Mouse (Mus musculus): ENCODE measurements at regions not wholly inside any gene's neighbourhood (a gene's known extent, or its start where the extent isn't known, plus 50 kb on each side); places are given as distances from the start of the nearest gene placed in this dataset.
A peak's percentile ranks its signal among the peaks of the same experiment; 100 is the strongest.

DNA sequence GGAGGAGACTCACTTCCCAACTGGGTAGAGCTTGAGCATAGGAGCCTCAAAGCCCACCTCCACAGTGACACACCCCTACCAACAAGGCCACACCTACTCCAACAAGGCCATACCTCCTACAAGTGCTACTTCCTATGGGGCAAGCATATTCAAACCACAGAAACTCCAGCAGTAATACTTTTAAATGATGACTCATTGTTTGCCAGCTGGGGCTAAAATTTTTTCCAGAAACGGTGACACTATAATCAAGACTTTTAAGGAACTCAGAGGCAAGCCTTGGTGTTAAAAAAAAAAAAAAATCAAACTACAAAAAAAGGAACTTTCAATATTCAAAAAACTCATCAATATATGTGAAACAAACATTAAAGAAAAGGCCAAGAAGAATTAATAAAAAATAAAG is 248.4 kb upstream of the Prep start:
- no peak overlapping the region for H3K4me3 ChIP-seq (ENCODE audit: control insufficient read depth in 1 of 2, insufficient read depth in 1 of 2, low read depth in 2 of 2, low read length in 2 of 2)
- H3K27ac ChIP-seq (ENCODE audit: control insufficient read depth, low read depth, low read length): no peak overlapping the region
- no peaks in the 10 kb centered on the region for H3K4me1 ChIP-seq (ENCODE audit: control insufficient read depth in 1 of 2, insufficient read depth in 2 of 2, low read length in 2 of 2)
- TF ChIP-seq ZNF384 (IDR thresholded peaks at IDR 0.05; ENCODE audit: low read depth, low read length): peak; percentile 33; the same call in 1 of the 2 replicates
- no peak for TF ChIP-seq KAT2A (conservative IDR thresholded peaks at IDR 0.05; ENCODE audit: low read depth, low read length)
- H3K36me3 ChIP-seq (ENCODE audit: control insufficient read depth in 1 of 2, insufficient read depth in 2 of 2, low read length in 2 of 2): no peaks in the 10 kb centered on the region
- DNase-seq (ENCODE audit: low read depth, low spot score): peak; percentile 37
- no peaks in the 10 kb centered on the region for H3K79me2 ChIP-seq (ENCODE audit: control insufficient read depth, insufficient read depth, low read length, poor library complexity)
- H3K27me3 ChIP-seq (ENCODE audit: control insufficient read depth in 1 of 2, insufficient read depth in 2 of 2, low read length in 2 of 2): peaks cover 0 to 4% of the 10 kb centered on the region in 2 experiments; a peak in 2 of 4 replicates
- no peaks in the 10 kb centered on the region for H3K9me3 ChIP-seq (replicated peaks; ENCODE audit: insufficient read depth, low read length)
- no peak overlapping the region for H3K9ac ChIP-seq (ENCODE audit: control insufficient read depth, low read depth, low read length, poor library complexity, severe bottlenecking)

DNA sequence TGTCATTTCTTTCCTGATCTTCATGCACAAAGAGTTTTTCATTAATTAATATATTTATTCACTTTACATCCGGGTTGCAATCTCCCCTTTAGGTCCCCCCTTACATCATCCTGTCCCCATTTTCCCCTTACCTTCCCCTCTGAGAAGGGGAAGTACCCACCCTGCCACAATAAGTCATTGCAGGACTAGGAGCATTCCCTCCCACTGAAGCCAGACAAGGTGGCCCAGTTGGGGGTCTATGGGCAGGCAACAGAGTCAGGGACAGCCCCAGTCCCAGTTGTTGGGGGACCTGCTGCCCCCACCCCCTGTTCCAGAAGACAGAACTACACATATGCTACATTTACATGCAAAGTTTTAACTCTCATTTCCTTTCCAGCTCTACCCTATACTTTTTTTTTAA is 267.9 kb upstream of the Prdm1 start:
- H3K9ac ChIP-seq (ENCODE audit: control insufficient read depth, low read depth, low read length, poor library complexity, severe bottlenecking): no peak overlapping the region
- no peak overlapping the region for H3K27ac ChIP-seq (ENCODE audit: control insufficient read depth, low read depth, low read length)
- TF ChIP-seq ZC3H11A (IDR thresholded peaks at IDR 0.05; ENCODE audit: low read depth, low read length) (no peak), CTCF (IDR thresholded peaks at IDR 0.05 in 2 of 3, conservative IDR thresholded peaks at IDR 0.05 in 1 of 3; ENCODE audit: control insufficient read depth in 1 of 3, insufficient read depth in 1 of 3, low read depth in 2 of 3, low read length in 3 of 3, poor library complexity in 1 of 3, severe bottlenecking in 1 of 3) (no peak), GABPA (IDR thresholded peaks at IDR 0.05; ENCODE audit: low read depth, low read length) (no peak), ELF1 (IDR thresholded peaks at IDR 0.05; ENCODE audit: low read depth, low read length) (no peak), CHD2 (IDR thresholded peaks at IDR 0.05; ENCODE audit: low read length) (no peak), E2F4 (IDR thresholded peaks at IDR 0.05; ENCODE audit: borderline replicate concordance, low read depth, low read length) (no peak), EP300 (IDR thresholded peaks at IDR 0.05; ENCODE audit: low read depth in 1 of 2, low read length in 2 of 2) (no peak), UBTF (IDR thresholded peaks at IDR 0.05; ENCODE audit: borderline replicate concordance, insufficient read depth, low read depth, low read length) (no peak), MYB (IDR thresholded peaks at IDR 0.05; ENCODE audit: low read depth, low read length) (no peak), POLR2AphosphoS2 (IDR thresholded peaks at IDR 0.05; ENCODE audit: low read length) (no peak), USF1 (IDR thresholded peaks at IDR 0.05; ENCODE audit: low read depth, low read length) (no peak), MEF2A (IDR thresholded peaks at IDR 0.05; ENCODE audit: extremely low read depth, insufficient replicate concordance, low read depth, low read length, poor library complexity, severe bottlenecking) (no peak), NRF1 (IDR thresholded peaks at IDR 0.05; ENCODE audit: insufficient read depth, low read depth, low read length, poor library complexity, severe bottlenecking) (no peak), JUND (IDR thresholded peaks at IDR 0.05; ENCODE audit: low read depth, low read length) (no peak), RCOR1 (IDR thresholded peaks at IDR 0.05; ENCODE audit: low read depth, low read length) (no peak)
- H3K4me3 ChIP-seq (ENCODE audit: control insufficient read depth in 1 of 2, insufficient read depth in 1 of 2, low read depth in 2 of 2, low read length in 2 of 2): no peak overlapping the region
- no peaks in the 10 kb centered on the region; a peak in 1 of 4 replicates for H3K27me3 ChIP-seq (ENCODE audit: control insufficient read depth in 1 of 2, insufficient read depth in 2 of 2, low read length in 2 of 2)
- no peaks in the 10 kb centered on the region for H3K9me3 ChIP-seq (replicated peaks; ENCODE audit: insufficient read depth, low read length)
- DNase-seq (ENCODE audit: low read depth, low spot score): no peak
- H3K36me3 ChIP-seq (ENCODE audit: control insufficient read depth in 1 of 2, insufficient read depth in 2 of 2, low read length in 2 of 2): no peaks in the 10 kb centered on the region
- H3K4me1 ChIP-seq (ENCODE audit: control insufficient read depth in 1 of 2, insufficient read depth in 2 of 2, low read length in 2 of 2): no peaks in the 10 kb centered on the region
- H3K79me2 ChIP-seq (ENCODE audit: control insufficient read depth, insufficient read depth, low read length, poor library complexity): no peaks in the 10 kb centered on the region

Measured in MEL (cell line).